Mouse (Mus musculus): ENCODE measurements around the gene Ywhag. TPM values are rescaled to one million over a fixed set of nuclear protein-coding genes. Genes with fewer than 3 reads are reported as not detected.

Gene Ywhag
- polyA plus RNA-seq, 1 experiment from 2014 or later, result 97.4 TPM

GRCm38 (mm10) chr5:135914156-135914555 is 20.3 kb downstream of the Ywhag start:
- H3K4me1 ChIP-seq (ENCODE audit: control insufficient read depth, insufficient read depth, low read length), result no peaks in the 10 kb centered on the region
- no peak overlapping the region for H3K27ac ChIP-seq (replicated peaks; ENCODE audit: low read depth, low read length)
- H3K27me3 ChIP-seq (replicated peaks; ENCODE audit: control insufficient read depth, insufficient read depth, low read length), result no peaks in the 10 kb centered on the region
- no peak overlapping the region for H3K4me2 ChIP-seq (ENCODE audit: low read depth, low read length)
- 89% methylated on average over 6 of the region's 6 CpGs for WGBS
- DNase-seq (ENCODE audit: low spot score), result no peak
- ATAC-seq (ENCODE audit: low read depth), result no peak
- no peak overlapping the region for H3K4me3 ChIP-seq (ENCODE audit: low read depth, low read length)
- H3K9ac ChIP-seq (ENCODE audit: low read depth, low read length), result no peak overlapping the region
- H3K36me3 ChIP-seq (ENCODE audit: control insufficient read depth, insufficient read depth, low read length), result peaks cover 79% of the 10 kb centered on the region
- no peaks in the 10 kb centered on the region for H3K9me3 ChIP-seq (ENCODE audit: control insufficient read depth, low read length)

DNA sequence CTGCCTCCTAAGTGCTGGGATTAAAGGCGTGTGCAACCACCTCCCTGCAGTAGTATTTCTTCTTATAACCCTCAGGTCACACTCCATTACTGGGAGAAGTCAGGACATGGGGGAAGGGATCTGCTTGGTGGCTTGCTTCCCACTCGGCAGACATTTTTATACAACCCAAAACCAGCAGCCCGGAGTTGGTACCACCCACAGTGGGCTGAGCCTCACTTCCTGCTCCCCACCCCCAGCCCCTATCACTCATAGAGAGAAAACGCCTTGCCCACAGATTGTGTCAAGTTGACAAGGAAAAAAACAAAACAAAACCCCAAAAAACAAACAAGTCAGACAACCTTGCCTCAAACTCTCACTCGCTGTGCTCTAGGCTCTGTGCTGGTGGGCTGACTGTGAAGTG is 21.2 kb downstream of the Ywhag start:
- peaks cover 79% of the 10 kb centered on the region for H3K36me3 ChIP-seq (ENCODE audit: control insufficient read depth, insufficient read depth, low read length)

DNA sequence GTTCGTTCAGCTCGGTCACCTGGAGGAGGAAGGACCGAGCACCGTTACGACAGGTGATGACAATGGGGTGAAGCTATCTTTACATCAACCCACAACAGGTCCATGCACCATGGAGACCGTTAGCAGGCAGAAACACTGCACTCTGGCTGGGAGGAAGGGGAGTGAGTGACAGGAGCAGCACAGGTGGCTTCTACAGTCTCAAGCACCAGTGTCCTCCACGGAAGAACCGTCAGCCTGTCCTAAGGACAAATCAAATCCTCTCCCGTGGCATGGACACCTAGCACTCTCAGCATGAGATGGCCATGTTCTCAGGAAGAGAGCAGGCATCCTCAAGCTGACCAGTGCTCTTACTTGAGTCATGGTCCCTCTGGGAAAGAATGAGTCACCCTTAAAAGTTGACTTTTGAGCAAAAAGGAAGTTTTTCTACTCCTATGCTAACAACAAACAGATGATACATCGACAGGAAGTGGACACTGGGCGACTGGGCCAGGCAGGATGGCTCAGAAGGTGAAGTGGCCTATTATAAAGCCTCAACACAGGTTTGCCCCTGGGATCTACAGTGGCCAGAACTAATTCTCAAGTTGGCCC is 22.7 kb downstream of the Ywhag start:
- Histone ChIP-seq H3K9ac (ENCODE audit: low read depth, low read length) (no peak overlapping the region), H3K27me3 (replicated peaks; ENCODE audit: control insufficient read depth, insufficient read depth, low read length) (no peaks in the 10 kb centered on the region), H3K9me3 (ENCODE audit: control insufficient read depth, low read length) (no peaks in the 10 kb centered on the region), H3K27ac (replicated peaks; ENCODE audit: low read depth, low read length) (no peak overlapping the region), H3K4me3 (ENCODE audit: low read depth, low read length) (no peak overlapping the region), H3K36me3 (ENCODE audit: control insufficient read depth, insufficient read depth, low read length) (peaks cover 83% of the 10 kb centered on the region), H3K4me2 (ENCODE audit: low read depth, low read length) (no peak overlapping the region), H3K4me1 (ENCODE audit: control insufficient read depth, insufficient read depth, low read length) (no peaks in the 10 kb centered on the region)
- ATAC-seq (ENCODE audit: low read depth) (no peak), DNase-seq (ENCODE audit: low spot score) (no peak)
- 84% methylated on average over 11 of the region's 11 CpGs for WGBS

More for the DNA sequence above, 21.2 kb downstream of the Ywhag start:
- no peaks in the 10 kb centered on the region for H3K27me3 ChIP-seq (replicated peaks; ENCODE audit: control insufficient read depth, insufficient read depth, low read length)
- H3K27ac ChIP-seq (replicated peaks; ENCODE audit: low read depth, low read length), result no peak overlapping the region
- 81% methylated on average over 5 of the region's 5 CpGs for WGBS
- H3K4me2 ChIP-seq (ENCODE audit: low read depth, low read length), result no peak overlapping the region
- H3K4me3 ChIP-seq (ENCODE audit: low read depth, low read length), result no peak overlapping the region
- DNase-seq (ENCODE audit: low spot score), result no peak
- no peak for ATAC-seq (ENCODE audit: low read depth)
- H3K4me1 ChIP-seq (ENCODE audit: control insufficient read depth, insufficient read depth, low read length), result no peaks in the 10 kb centered on the region
- H3K9ac ChIP-seq (ENCODE audit: low read depth, low read length), result no peak overlapping the region
- no peaks in the 10 kb centered on the region for H3K9me3 ChIP-seq (ENCODE audit: control insufficient read depth, low read length)

DNA sequence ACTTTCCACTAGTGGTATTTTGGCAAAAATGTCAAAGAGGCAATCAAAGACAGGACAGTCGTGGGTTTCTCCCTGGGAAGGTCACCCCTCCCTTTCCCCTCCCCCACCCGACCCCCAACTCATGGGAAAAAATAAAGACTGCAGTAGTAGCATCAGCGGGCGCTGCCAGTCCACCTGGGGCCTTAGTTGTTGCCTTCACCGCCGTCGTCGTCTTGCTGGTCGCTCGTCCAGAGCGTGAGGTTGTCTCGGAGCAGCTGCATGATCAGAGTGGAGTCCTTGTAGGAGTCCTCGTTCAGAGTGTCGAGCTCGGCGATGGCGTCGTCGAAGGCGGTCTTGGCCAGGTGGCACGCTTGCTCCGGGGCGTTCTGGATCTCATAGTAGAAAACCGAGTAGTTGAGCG is 23.6 kb downstream of the Ywhag start:
- no peak overlapping the region for H3K9ac ChIP-seq (ENCODE audit: low read depth, low read length)
- H3K36me3 ChIP-seq (ENCODE audit: control insufficient read depth, insufficient read depth, low read length), result peaks cover 75% of the 10 kb centered on the region
- H3K4me3 ChIP-seq (ENCODE audit: low read depth, low read length), result no peak overlapping the region
- H3K27me3 ChIP-seq (replicated peaks; ENCODE audit: control insufficient read depth, insufficient read depth, low read length), result no peaks in the 10 kb centered on the region
- H3K4me2 ChIP-seq (ENCODE audit: low read depth, low read length), result no peak overlapping the region
- DNase-seq (ENCODE audit: low spot score) (no peak), ATAC-seq (ENCODE audit: low read depth) (no peak)
- H3K9me3 ChIP-seq (ENCODE audit: control insufficient read depth, low read length), result no peaks in the 10 kb centered on the region
- H3K4me1 ChIP-seq (ENCODE audit: control insufficient read depth, insufficient read depth, low read length), result no peaks in the 10 kb centered on the region
- 86% methylated on average over 25 of the region's 25 CpGs for WGBS
- H3K27ac ChIP-seq (replicated peaks; ENCODE audit: low read depth, low read length), result no peak overlapping the region

GRCm38 (mm10) chr5:135909646-135910045 is 24.8 kb downstream of the Ywhag start:
- Histone ChIP-seq H3K9me3 (ENCODE audit: control insufficient read depth, low read length) (no peaks in the 10 kb centered on the region), H3K4me1 (ENCODE audit: control insufficient read depth, insufficient read depth, low read length) (no peaks in the 10 kb centered on the region), H3K4me3 (ENCODE audit: low read depth, low read length) (no peak overlapping the region), H3K9ac (ENCODE audit: low read depth, low read length) (no peak overlapping the region), H3K27me3 (replicated peaks; ENCODE audit: control insufficient read depth, insufficient read depth, low read length) (no peaks in the 10 kb centered on the region), H3K36me3 (ENCODE audit: control insufficient read depth, insufficient read depth, low read length) (peaks cover 71% of the 10 kb centered on the region), H3K4me2 (ENCODE audit: low read depth, low read length) (no peak overlapping the region), H3K27ac (replicated peaks; ENCODE audit: low read depth, low read length) (no peak overlapping the region)
- ATAC-seq (ENCODE audit: low read depth), result no peak
- DNase-seq (ENCODE audit: low spot score), result no peak
- WGBS, result 86% methylated on average over 10 of the region's 10 CpGs

GRCm38 (mm10) chr5:135908989-135909388 is 25.4 kb downstream of the Ywhag start:
- DNase-seq (ENCODE audit: low spot score) (no peak), ATAC-seq (ENCODE audit: low read depth) (no peak)
- Histone ChIP-seq H3K4me3 (ENCODE audit: low read depth, low read length) (no peak overlapping the region), H3K27me3 (replicated peaks; ENCODE audit: control insufficient read depth, insufficient read depth, low read length) (no peaks in the 10 kb centered on the region), H3K9ac (ENCODE audit: low read depth, low read length) (no peak overlapping the region), H3K9me3 (ENCODE audit: control insufficient read depth, low read length) (no peaks in the 10 kb centered on the region), H3K4me2 (ENCODE audit: low read depth, low read length) (no peak overlapping the region), H3K27ac (replicated peaks; ENCODE audit: low read depth, low read length) (no peak overlapping the region), H3K4me1 (ENCODE audit: control insufficient read depth, insufficient read depth, low read length) (no peaks in the 10 kb centered on the region), H3K36me3 (ENCODE audit: control insufficient read depth, insufficient read depth, low read length) (peaks cover 68% of the 10 kb centered on the region)
- 97% methylated on average over 16 of the region's 16 CpGs for WGBS

GRCm38 (mm10) chr5:135908185-135908584 is 26.2 kb downstream of the Ywhag start:
- WGBS, result 81% methylated on average over 12 of the region's 12 CpGs
- Histone ChIP-seq H3K36me3 (ENCODE audit: control insufficient read depth, insufficient read depth, low read length) (peaks cover 66% of the 10 kb centered on the region), H3K4me3 (ENCODE audit: low read depth, low read length) (no peak overlapping the region), H3K4me2 (ENCODE audit: low read depth, low read length) (no peak overlapping the region), H3K4me1 (ENCODE audit: control insufficient read depth, insufficient read depth, low read length) (peaks cover 2% of the 10 kb centered on the region), H3K9ac (ENCODE audit: low read depth, low read length) (no peak overlapping the region), H3K27ac (replicated peaks; ENCODE audit: low read depth, low read length) (no peak overlapping the region), H3K9me3 (ENCODE audit: control insufficient read depth, low read length) (no peaks in the 10 kb centered on the region), H3K27me3 (replicated peaks; ENCODE audit: control insufficient read depth, insufficient read depth, low read length) (no peaks in the 10 kb centered on the region)
- DNase-seq (ENCODE audit: low spot score) (no peak), ATAC-seq (ENCODE audit: low read depth) (no peak)

DNA sequence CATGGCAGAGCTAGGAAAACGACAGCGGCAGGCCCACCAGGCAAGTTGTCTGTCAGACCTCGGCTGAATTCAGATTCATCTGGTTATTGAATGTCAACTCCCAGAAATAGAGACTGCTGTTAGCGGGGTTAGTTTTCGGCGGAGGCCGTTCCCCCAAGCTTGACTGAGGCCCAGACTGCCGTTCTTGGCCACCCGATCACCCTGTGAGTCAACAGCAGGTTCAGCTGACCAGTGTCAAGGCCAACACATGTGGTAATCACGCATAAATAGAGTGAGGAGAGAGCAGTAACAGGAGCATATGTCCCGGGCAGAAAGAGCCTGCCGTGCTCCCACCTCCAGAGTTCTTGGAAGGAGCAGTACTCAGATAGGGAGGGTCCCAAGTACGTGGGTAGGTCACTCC is 27.2 kb downstream of the Ywhag start:
- Histone ChIP-seq H3K27me3 (replicated peaks; ENCODE audit: control insufficient read depth, insufficient read depth, low read length) (no peaks in the 10 kb centered on the region), H3K4me1 (ENCODE audit: control insufficient read depth, insufficient read depth, low read length) (peaks cover 4% of the 10 kb centered on the region), H3K9ac (ENCODE audit: low read depth, low read length) (no peak overlapping the region), H3K9me3 (ENCODE audit: control insufficient read depth, low read length) (no peaks in the 10 kb centered on the region), H3K4me2 (ENCODE audit: low read depth, low read length) (no peak overlapping the region), H3K36me3 (ENCODE audit: control insufficient read depth, insufficient read depth, low read length) (peaks cover 59% of the 10 kb centered on the region), H3K4me3 (ENCODE audit: low read depth, low read length) (no peak overlapping the region), H3K27ac (replicated peaks; ENCODE audit: low read depth, low read length) (no peak overlapping the region)
- WGBS, result 83% methylated on average over 13 of the region's 13 CpGs
- no peak for ATAC-seq (ENCODE audit: low read depth)
- no peak for DNase-seq (ENCODE audit: low spot score)

GRCm38 (mm10) chr5:135906846-135907245 is 27.6 kb downstream of the Ywhag start:
- WGBS, result 69% methylated on average over 4 of the region's 4 CpGs
- ATAC-seq (ENCODE audit: low read depth) (no peak), DNase-seq (ENCODE audit: low spot score) (no peak)
- Histone ChIP-seq H3K4me3 (ENCODE audit: low read depth, low read length) (no peak overlapping the region), H3K4me1 (ENCODE audit: control insufficient read depth, insufficient read depth, low read length) (peaks cover 4% of the 10 kb centered on the region), H3K27ac (replicated peaks; ENCODE audit: low read depth, low read length) (no peak overlapping the region), H3K27me3 (replicated peaks; ENCODE audit: control insufficient read depth, insufficient read depth, low read length) (no peaks in the 10 kb centered on the region), H3K36me3 (ENCODE audit: control insufficient read depth, insufficient read depth, low read length) (peaks cover 55% of the 10 kb centered on the region), H3K9ac (ENCODE audit: low read depth, low read length) (no peak overlapping the region), H3K9me3 (ENCODE audit: control insufficient read depth, low read length) (no peaks in the 10 kb centered on the region), H3K4me2 (ENCODE audit: low read depth, low read length) (no peak overlapping the region)
